Mouse (Mus musculus) intestine, embryonic 16.5 days (tissue): ENCODE measurements around the gene Bmp7. TPM values are rescaled to one million over a fixed set of nuclear protein-coding genes. Genes with fewer than 3 reads are reported as not detected.

Experiments
- ATAC-seq: fragments of 200-750 bp; cut with Nextera tagmentation; 2 replicates; pipeline ENCODE4 v1.8.0; 2017; ENCODE audit warnings: moderate TSS enrichment, moderate library complexity
- H3K27ac ChIP-seq: fragments of 300-500 bp; sonication (generic); 2 replicates; pipeline ENCODE4 v1.5.1; 2014; ENCODE audit warnings: mild to moderate bottlenecking, low read length
- H3K27me3 ChIP-seq: fragments of 300-500 bp; sonication (generic); replicated peaks from 2 replicates; pipeline ENCODE4 v1.6.1; 2014; ENCODE audit warnings: low read length, control low read depth, mixed read lengths; ENCODE audit not compliant: control insufficient read depth, insufficient read depth
- H3K36me3 ChIP-seq: fragments of 300-500 bp; sonication (generic); 2 replicates; pipeline ENCODE4 v1.6.1; 2014; ENCODE audit warnings: low read length, control low read depth; ENCODE audit not compliant: control insufficient read depth, insufficient read depth
- H3K4me1 ChIP-seq: fragments of 300-500 bp; sonication (generic); 2 replicates; pipeline ENCODE4 v1.6.1; 2014; ENCODE audit warnings: low read length, control low read depth, mixed read lengths; ENCODE audit not compliant: control insufficient read depth, insufficient read depth
- H3K4me2 ChIP-seq: fragments of 300-500 bp; sonication (generic); 2 replicates; pipeline ENCODE4 v1.6.1; 2014; ENCODE audit warnings: low read depth, low read length, control low read depth
- H3K4me3 ChIP-seq: fragments of 300-500 bp; sonication (generic); 2 replicates; pipeline ENCODE4 v1.5.1; 2014; ENCODE audit warnings: mild to moderate bottlenecking, low read length
- H3K9ac ChIP-seq: fragments of 300-500 bp; sonication (generic); 2 replicates; pipeline ENCODE4 v1.6.1; 2014; ENCODE audit warnings: low read depth, low read length
- H3K9me3 ChIP-seq: fragments of 300-500 bp; sonication (generic); 2 replicates; pipeline ENCODE4 v1.6.1; 2016; ENCODE audit warnings: low read length, control low read depth; ENCODE audit not compliant: control insufficient read depth
- WGBS: fragments of 180-500 bp; shearing (Covaris S2); extraction: QIAGEN DNeasy Blood & Tissue Kit; methylation state at CpG from one replicate; pipeline ENCODE4 v1.1.7; 2014; 5-methylcytosine and 5-hydroxymethylcytosine counted together
- polyA plus RNA-seq: library from polyadenylated mRNA; unstranded; fragments of >200 nt; fragmentation: Nextera tagmentation; extraction: Ambion mirVana; gene quantifications from 2 replicates; pipeline ENCODE4 v1.2.1, GENCODE M21; 2015

Gene Bmp7
- polyA plus RNA-seq, 1 experiment from 2014 or later, result 19.6 TPM

GRCm38 (mm10) chr2:172865165-172865564 is 75.0 kb downstream of the Bmp7 start:
- no peaks in the 10 kb centered on the region for H3K9me3 ChIP-seq
- no peak overlapping the region for H3K27ac ChIP-seq
- H3K9ac ChIP-seq, result no peak overlapping the region
- H3K36me3 ChIP-seq, result no peaks in the 10 kb centered on the region
- 91% methylated on average over 6 of the region's 6 CpGs for WGBS
- no peak overlapping the region for H3K4me3 ChIP-seq
- H3K27me3 ChIP-seq, result no peaks in the 10 kb centered on the region
- H3K4me2 ChIP-seq, result no peak overlapping the region
- H3K4me1 ChIP-seq, result peaks cover 15% of the 10 kb centered on the region
- no peak for ATAC-seq

- Histone ChIP-seq H3K27ac (no peak overlapping the region), H3K4me2 (no peak overlapping the region), H3K4me3 (no peak overlapping the region), H3K9ac (no peak overlapping the region), H3K4me1 (peaks cover 15% of the 10 kb centered on the region), H3K9me3 (no peaks in the 10 kb centered on the region), H3K36me3 (no peaks in the 10 kb centered on the region), H3K27me3 (no peaks in the 10 kb centered on the region)
- 98% methylated on average over 7 of the region's 7 CpGs for WGBS
- ATAC-seq, result no peak
Measured at GRCm38 (mm10) chr2:172864566-172864965, 75.6 kb downstream of the Bmp7 start.

- Histone ChIP-seq H3K4me1 (peaks cover 15% of the 10 kb centered on the region), H3K36me3 (no peaks in the 10 kb centered on the region), H3K27me3 (no peaks in the 10 kb centered on the region), H3K9me3 (no peaks in the 10 kb centered on the region), H3K9ac (peak overlapping the region; percentile 53), H3K4me2 (peak overlapping the region; percentile 50), H3K4me3 (peak overlapping the region; percentile 16), H3K27ac (peak overlapping the region; percentile 24; the same call in 1 of the 2 replicates)
- 28% methylated on average over 14 of the region's 14 CpGs for WGBS
- ATAC-seq, result no peak; the same call in 1 of the 2 replicates
Measured at GRCm38 (mm10) chr2:172863469-172863856, 76.7 kb downstream of the Bmp7 start.

- 27% methylated on average over 29 of the region's 29 CpGs for WGBS
- Histone ChIP-seq H3K9me3 (no peaks in the 10 kb centered on the region), H3K4me1 (peaks cover 15% of the 10 kb centered on the region), H3K27me3 (no peaks in the 10 kb centered on the region), H3K9ac (peak overlapping the region; percentile 53), H3K27ac (peak overlapping the region; percentile 24; the same call in 1 of the 2 replicates), H3K4me3 (peak overlapping the region; percentile 16), H3K4me2 (peak overlapping the region; percentile 50), H3K36me3 (no peaks in the 10 kb centered on the region)
- ATAC-seq, result peak; percentile 81
Measured at GRCm38 (mm10) chr2:172862850-172863468, 77.2 kb downstream of the Bmp7 start.

GRCm38 (mm10) chr2:172862424-172862823 is 77.7 kb downstream of the Bmp7 start:
- Histone ChIP-seq H3K36me3 (no peaks in the 10 kb centered on the region), H3K4me2 (peak overlapping the region; percentile 50), H3K4me3 (no peak overlapping the region), H3K27ac (no peak overlapping the region), H3K4me1 (peaks cover 14% of the 10 kb centered on the region), H3K9me3 (no peaks in the 10 kb centered on the region), H3K9ac (no peak overlapping the region), H3K27me3 (no peaks in the 10 kb centered on the region)
- ATAC-seq, result 0 out of 2 replicates have a peak, but pooled peaks have one; percentile 3
- 62% methylated on average over 19 of the region's 19 CpGs for WGBS

GRCm38 (mm10) chr2:172861590-172861989 is 78.5 kb downstream of the Bmp7 start:
- H3K9ac ChIP-seq, result no peak overlapping the region
- 64% methylated on average over 14 of the region's 14 CpGs for WGBS
- peaks cover 12% of the 10 kb centered on the region for H3K4me1 ChIP-seq
- no peak overlapping the region for H3K4me3 ChIP-seq
- no peaks in the 10 kb centered on the region for H3K36me3 ChIP-seq
- H3K9me3 ChIP-seq, result no peaks in the 10 kb centered on the region
- no peak overlapping the region for H3K4me2 ChIP-seq
- no peak overlapping the region for H3K27ac ChIP-seq
- H3K27me3 ChIP-seq, result no peaks in the 10 kb centered on the region
- ATAC-seq, result no peak

- no peaks in the 10 kb centered on the region for H3K9me3 ChIP-seq
- ATAC-seq, result no peak
- H3K4me2 ChIP-seq, result no peak overlapping the region
- no peaks in the 10 kb centered on the region for H3K36me3 ChIP-seq
- 88% methylated on average over 8 of the region's 8 CpGs for WGBS
- H3K27me3 ChIP-seq, result no peaks in the 10 kb centered on the region
- H3K4me1 ChIP-seq, result peaks cover 12% of the 10 kb centered on the region
- no peak overlapping the region for H3K4me3 ChIP-seq
- no peak overlapping the region for H3K27ac ChIP-seq
- no peak overlapping the region for H3K9ac ChIP-seq
Measured at GRCm38 (mm10) chr2:172860593-172860992, 79.5 kb downstream of the Bmp7 start.

GRCm38 (mm10) chr2:172860104-172860503 is 80.0 kb downstream of the Bmp7 start:
- WGBS, result 87% methylated on average over 7 of the region's 7 CpGs
- H3K36me3 ChIP-seq, result no peaks in the 10 kb centered on the region
- ATAC-seq, result no peak
- no peak overlapping the region for H3K9ac ChIP-seq
- H3K27ac ChIP-seq, result no peak overlapping the region
- H3K9me3 ChIP-seq, result no peaks in the 10 kb centered on the region
- H3K4me1 ChIP-seq, result peaks cover 12% of the 10 kb centered on the region
- no peak overlapping the region for H3K4me2 ChIP-seq
- no peak overlapping the region for H3K4me3 ChIP-seq
- no peaks in the 10 kb centered on the region for H3K27me3 ChIP-seq

GRCm38 (mm10) chr2:172857048-172857447 is 83.1 kb downstream of the Bmp7 start:
- H3K27me3 ChIP-seq, result no peaks in the 10 kb centered on the region
- ATAC-seq, result peak; percentile 72
- H3K9ac ChIP-seq, result peak overlapping the region; percentile 49
- H3K36me3 ChIP-seq, result no peaks in the 10 kb centered on the region
- WGBS, result 54% methylated on average over 10 of the region's 10 CpGs
- H3K4me1 ChIP-seq, result peaks cover under 1% of the 10 kb centered on the region; the same call in 1 of the 2 replicates
- no peaks in the 10 kb centered on the region for H3K9me3 ChIP-seq
- peak overlapping the region; percentile 30 for H3K4me3 ChIP-seq
- peak overlapping the region; percentile 38 for H3K4me2 ChIP-seq
- H3K27ac ChIP-seq, result peak overlapping the region; percentile 92

- peak; percentile 71 for ATAC-seq
- H3K27ac ChIP-seq, result peak overlapping the region; percentile 92
- H3K4me2 ChIP-seq, result peak overlapping the region; percentile 38
Measured at GRCm38 (mm10) chr2:172856549-172856948, 83.6 kb downstream of the Bmp7 start.

More at GRCm38 (mm10) chr2:172856549-172856948, 83.6 kb downstream of the Bmp7 start:
- peaks cover 4% of the 10 kb centered on the region; the same call in 1 of the 2 replicates for H3K4me1 ChIP-seq
- 64% methylated on average over 2 of the region's 2 CpGs for WGBS
- H3K4me3 ChIP-seq, result peak overlapping the region; percentile 30
- H3K36me3 ChIP-seq, result no peaks in the 10 kb centered on the region
- H3K9ac ChIP-seq, result peak overlapping the region; percentile 49
- H3K27me3 ChIP-seq, result no peaks in the 10 kb centered on the region
- no peaks in the 10 kb centered on the region for H3K9me3 ChIP-seq
